Mouse (Mus musculus): Measurements from ENCODE around the gene Blcap.

DNA sequence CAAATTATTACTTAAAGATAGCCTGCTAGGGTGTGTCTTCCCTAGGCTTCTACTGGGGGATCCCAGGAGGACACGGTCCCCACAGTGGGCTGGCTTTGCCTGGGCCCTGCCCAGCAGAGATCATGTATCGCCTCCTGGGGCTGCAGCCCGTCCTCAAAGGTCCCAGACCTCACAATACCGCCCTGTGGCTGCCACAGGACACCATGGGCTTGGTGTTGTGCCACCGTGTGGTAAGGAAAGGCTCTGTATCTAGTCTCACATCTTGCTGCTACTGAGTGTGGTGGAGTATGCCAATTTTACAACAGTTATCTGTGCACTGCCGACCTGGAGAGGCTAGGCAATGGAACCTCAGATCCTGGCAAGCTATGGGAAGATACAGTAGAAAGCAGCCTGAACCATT is 12.6 kb downstream of the Blcap start:
- TF ChIP-seq CTCF (IDR thresholded peaks at IDR 0.05; ENCODE audit: extremely low read depth, insufficient read depth, low read length), result peak; percentile 39; the same call in 1 of the 2 replicates
- TF ChIP-seq POLR2A (IDR thresholded peaks at IDR 0.05; ENCODE audit: extremely low read depth, insufficient read depth, low read length), result no peak
